Mouse (Mus musculus) kidney, postnatal 0 days (tissue): Measurements from ENCODE around the gene Uchl3. TPM values are rescaled to one million over a fixed set of nuclear protein-coding genes. Genes with fewer than 3 reads are reported as not detected.

ENCODE experiments used
- ATAC-seq: fragments of 200-750 bp; cut with Nextera tagmentation; replicated peaks from 2 replicates; pipeline ENCODE4 v1.8.0; 2017; ENCODE audit warnings: low read depth, moderate number of reproducible peaks, moderate TSS enrichment, moderate library complexity; ENCODE audit not compliant: low FRiP score
- DNase-seq: peaks from one replicate; pipeline ENCODE4 v3.0.0-alpha.2; 2016; ENCODE audit warnings: low spot score
- H3K27ac ChIP-seq: fragments of 300-500 bp; sonication (generic); 2 replicates; pipeline ENCODE4 v1.5.1; 2014; ENCODE audit warnings: mild to moderate bottlenecking
- H3K27me3 ChIP-seq: fragments of 300-500 bp; sonication (generic); 2 replicates; pipeline ENCODE4 v1.6.1; 2014; ENCODE audit warnings: low read length, mixed read lengths; ENCODE audit not compliant: insufficient read depth
- H3K36me3 ChIP-seq: fragments of 300-500 bp; sonication (generic); 2 replicates; pipeline ENCODE4 v1.6.1; 2014; ENCODE audit warnings: low read length, mixed read lengths; ENCODE audit not compliant: insufficient read depth
- H3K4me1 ChIP-seq: fragments of 300-500 bp; sonication (generic); replicated peaks from 2 replicates; pipeline ENCODE4 v1.6.1; 2014; ENCODE audit warnings: antibody characterized with exemption, low read length, mixed read lengths; ENCODE audit not compliant: insufficient read depth
- H3K4me2 ChIP-seq: fragments of 300-500 bp; sonication (generic); 2 replicates; pipeline ENCODE4 v1.6.1; 2014; ENCODE audit warnings: mild to moderate bottlenecking, low read length, moderate library complexity, mixed read lengths
- H3K4me3 ChIP-seq: fragments of 300-500 bp; sonication (generic); replicated peaks from 2 replicates; pipeline ENCODE4 v1.5.1; 2014; ENCODE audit warnings: low read depth, low read length
- H3K9ac ChIP-seq: fragments of 300-500 bp; sonication (generic); 2 replicates; pipeline ENCODE4 v1.6.1; 2014; ENCODE audit warnings: low read depth, low read length
- H3K9me3 ChIP-seq: fragments of 300-500 bp; sonication (generic); replicated peaks from 2 replicates; pipeline ENCODE4 v1.6.1; 2016; ENCODE audit warnings: low read length, inconsistent platforms, mixed read lengths
- CTCF ChIP-seq: IDR thresholded peaks from 2 replicates; pipeline ENCODE4 v1.5.1; 2016; ENCODE audit warnings: antibody characterized with exemption, low read depth, mild to moderate bottlenecking, moderate library complexity
- WGBS: fragments of 180-500 bp; shearing (Covaris S2); extraction: QIAGEN DNeasy Blood & Tissue Kit; methylation state at CpG from one replicate; pipeline ENCODE4 v1.1.7; 2014; 5-methylcytosine and 5-hydroxymethylcytosine counted together
- polyA plus RNA-seq: library from polyadenylated mRNA; unstranded; fragments of >200 nt; fragmentation: Nextera tagmentation; extraction: Ambion mirVana; gene quantifications from 2 replicates; pipeline ENCODE4 v1.2.1, GENCODE M21; 2015

The Uchl3 gene
- polyA plus RNA-seq, 1 experiment from 2014 or later, result 132 TPM

- Histone ChIP-seq H3K36me3 (no peaks in the 10 kb centered on the region), H3K27ac (no peak overlapping the region), H3K4me2 (no peak overlapping the region), H3K4me3 (no peak overlapping the region), H3K27me3 (no peaks in the 10 kb centered on the region), H3K4me1 (no peaks in the 10 kb centered on the region), H3K9ac (no peak overlapping the region), H3K9me3 (no peaks in the 10 kb centered on the region)
- ATAC-seq (no peak), DNase-seq (no peak)
- 83% methylated on average over 1 of the region's 1 CpGs for WGBS
- no peak for TF ChIP-seq CTCF
Observed at GRCm38 (mm10) chr14:101613206-101613605, 40.6 kb upstream of the Uchl3 start.

GRCm38 (mm10) chr14:101616178-101616577 is 37.6 kb upstream of the Uchl3 start:
- no peak for DNase-seq
- 73% methylated on average over 9 of the region's 9 CpGs for WGBS
- H3K27ac ChIP-seq, result no peak overlapping the region

GRCm38 (mm10) chr14:101617680-101618079 is 36.1 kb upstream of the Uchl3 start:
- ATAC-seq (no peak), DNase-seq (no peak)
- no peak overlapping the region for H3K4me2 ChIP-seq
- no peak overlapping the region for H3K9ac ChIP-seq
- H3K4me3 ChIP-seq, result no peak overlapping the region
- no peaks in the 10 kb centered on the region for H3K36me3 ChIP-seq
- H3K4me1 ChIP-seq, result no peaks in the 10 kb centered on the region
- no peaks in the 10 kb centered on the region for H3K27me3 ChIP-seq
- 90% methylated on average over 5 of the region's 5 CpGs for WGBS
- H3K9me3 ChIP-seq, result no peaks in the 10 kb centered on the region
- H3K27ac ChIP-seq, result no peak overlapping the region
- TF ChIP-seq CTCF, result no peak; the same call in 1 of the 2 replicates

More at GRCm38 (mm10) chr14:101616178-101616577, 37.6 kb upstream of the Uchl3 start:
- Histone ChIP-seq H3K4me3 (no peak overlapping the region), H3K4me2 (no peak overlapping the region), H3K36me3 (no peaks in the 10 kb centered on the region), H3K27me3 (no peaks in the 10 kb centered on the region), H3K4me1 (no peaks in the 10 kb centered on the region), H3K9me3 (no peaks in the 10 kb centered on the region), H3K9ac (no peak overlapping the region)
- no peak for ATAC-seq
- TF ChIP-seq CTCF, result no peak

GRCm38 (mm10) chr14:101630548-101630947 is 23.2 kb upstream of the Uchl3 start:
- Histone ChIP-seq H3K4me1 (no peaks in the 10 kb centered on the region), H3K4me2 (no peak overlapping the region), H3K9ac (no peak overlapping the region), H3K36me3 (peaks cover 20% of the 10 kb centered on the region; the same call in 1 of the 2 replicates), H3K9me3 (no peaks in the 10 kb centered on the region), H3K27ac (no peak overlapping the region), H3K4me3 (no peak overlapping the region), H3K27me3 (no peaks in the 10 kb centered on the region)
- TF ChIP-seq CTCF, result no peak
- DNase-seq (no peak), ATAC-seq (no peak)
- 83% methylated on average over 2 of the region's 2 CpGs for WGBS

GRCm38 (mm10) chr14:101635765-101636164 is 18.0 kb upstream of the Uchl3 start:
- 0 out of 2 replicates have a peak, but pooled peaks cover 3% of the 10 kb centered on the region for H3K4me1 ChIP-seq
- H3K27ac ChIP-seq, result no peak overlapping the region
- ATAC-seq, result no peak
- no peak overlapping the region for H3K4me2 ChIP-seq
- H3K36me3 ChIP-seq, result peaks cover 20% of the 10 kb centered on the region; the same call in 1 of the 2 replicates
- H3K9ac ChIP-seq, result no peak overlapping the region
- H3K4me3 ChIP-seq, result no peak overlapping the region
- H3K9me3 ChIP-seq, result no peaks in the 10 kb centered on the region
- peak; percentile 43; the same call in 1 of the 2 replicates for TF ChIP-seq CTCF
- DNase-seq, result no peak
- WGBS, result 94% methylated on average over 1 of the region's 1 CpGs
- H3K27me3 ChIP-seq, result no peaks in the 10 kb centered on the region

DNA sequence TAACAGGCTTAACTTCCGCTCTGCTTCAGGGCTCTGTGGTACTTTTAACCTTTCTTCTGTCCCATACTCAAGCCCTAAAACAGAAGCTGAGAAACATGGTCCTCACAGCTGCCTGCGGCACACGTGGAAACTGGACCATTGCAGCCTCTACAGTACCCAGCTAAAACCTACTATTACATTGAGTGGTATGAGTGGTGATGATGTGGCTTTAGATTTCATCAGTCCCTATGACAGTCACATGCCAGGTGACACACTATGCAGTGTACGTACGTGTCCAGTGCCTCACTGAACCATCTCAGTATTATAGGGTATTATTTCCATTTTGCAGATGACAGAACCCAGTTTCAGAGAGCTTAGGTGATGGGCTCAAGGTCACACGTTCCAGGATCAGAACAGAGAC is 16.4 kb upstream of the Uchl3 start:
- Histone ChIP-seq H3K36me3 (peaks cover 14% of the 10 kb centered on the region; the same call in 1 of the 2 replicates), H3K27ac (no peak overlapping the region), H3K4me2 (no peak overlapping the region), H3K27me3 (no peaks in the 10 kb centered on the region), H3K4me3 (no peak overlapping the region), H3K9me3 (no peaks in the 10 kb centered on the region), H3K4me1 (0 out of 2 replicates have a peak, but pooled peaks cover 3% of the 10 kb centered on the region), H3K9ac (no peak overlapping the region)
- ATAC-seq, result no peak
- TF ChIP-seq CTCF, result no peak
- no peak for DNase-seq
- WGBS, result 93% methylated on average over 6 of the region's 6 CpGs

DNA sequence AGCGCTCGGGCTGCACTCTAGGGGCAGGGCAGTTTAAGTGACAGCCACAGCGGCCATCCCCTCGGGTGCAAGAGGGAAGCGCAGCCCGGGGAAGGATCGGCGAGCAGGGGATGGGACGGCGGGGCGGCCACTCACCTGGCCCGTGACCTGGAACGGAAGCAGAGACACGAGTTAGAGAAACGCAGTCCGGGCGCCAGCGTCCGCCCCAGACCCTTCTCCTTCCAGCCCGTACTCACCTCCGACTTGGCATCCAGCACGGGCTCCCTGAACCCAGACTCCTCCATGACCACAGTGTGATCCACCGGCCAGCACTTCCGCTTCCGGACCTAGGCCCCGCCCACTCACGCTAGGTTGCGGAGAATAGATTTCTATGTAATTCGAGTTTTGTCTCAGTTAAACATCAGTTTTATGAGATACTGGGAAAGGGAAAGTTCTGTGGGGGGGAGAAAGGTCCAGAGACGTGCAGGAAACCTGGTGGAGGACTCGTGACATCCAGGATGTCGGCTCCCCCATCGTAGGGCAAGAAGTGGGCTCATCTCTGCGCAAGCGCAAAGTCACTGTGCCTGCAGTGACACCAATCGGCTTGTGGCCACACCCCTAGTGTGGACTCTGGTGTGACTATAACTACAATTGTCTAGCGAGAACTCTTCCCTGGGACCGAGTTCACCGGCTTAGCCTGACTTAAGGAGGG is 13.5 kb upstream of the Uchl3 start, which contains the start of gene Commd6:
Gene Commd6 (minus strand): TSS at position 534 of the 691 bp plus-strand sequence.
- Histone ChIP-seq H3K36me3 (no peaks in the 10 kb centered on the region), H3K27me3 (no peaks in the 10 kb centered on the region), H3K4me2 (peak within 1 kb of the TSS; percentile 63), H3K9ac (peak within 1 kb of the TSS; percentile 64), H3K4me3 (peak within 1 kb of the TSS; percentile 53), H3K27ac (peak within 1 kb of the TSS; percentile 73), H3K9me3 (no peaks in the 10 kb centered on the region), H3K4me1 (0 out of 2 replicates have a peak, but pooled peaks cover 3% of the 10 kb centered on the region)
- DNase-seq (peak; percentile 97), ATAC-seq (peak; percentile 98)
- under 1% methylated on average over 38 of the region's 39 CpGs for WGBS
- TF ChIP-seq CTCF, result no peak; the same call in 1 of the 2 replicates
